18 mouse cellular contexts compared by ENCODE assay signal in genomic region chr19:20513181-20513580, GRCm38 (mm10).
"Had no signal": no experiment of that assay in that cellular context is flagged by ENCODE, and none has a peak within 500 bp of the region (broad histone marks: within the 10 kb centered on the region; RNA-seq: fewer than 3 reads in every experiment).

No protein-coding gene starts in this region.

- H3K4me2 ChIP-seq: liver, embryonic 13.5 days; lung, embryonic 15.5 days; midbrain, embryonic 12.5 days; midbrain, embryonic 15.5 days; neural tube, embryonic 12.5 days; neural tube, embryonic 15.5 days had no signal

- H3K4me3 ChIP-seq: left cerebral cortex, adult 2 months; liver, embryonic 13.5 days; lung, embryonic 15.5 days; midbrain, embryonic 12.5 days; midbrain, embryonic 15.5 days; neural tube, embryonic 12.5 days; neural tube, embryonic 15.5 days had no signal

- H3K4me1 ChIP-seq: liver, embryonic 13.5 days; midbrain, embryonic 12.5 days; midbrain, embryonic 15.5 days; neural tube, embryonic 12.5 days; neural tube, embryonic 15.5 days had no signal

- H3K27me3 ChIP-seq: liver, embryonic 13.5 days; lung, embryonic 15.5 days; midbrain, embryonic 12.5 days; midbrain, embryonic 15.5 days; neural tube, embryonic 12.5 days; neural tube, embryonic 15.5 days had no signal

- H3K27ac ChIP-seq: left cerebral cortex, adult 2 months; liver, embryonic 13.5 days; lung, embryonic 15.5 days; macrophage; midbrain, embryonic 12.5 days; midbrain, embryonic 15.5 days; neural tube, embryonic 12.5 days; neural tube, embryonic 15.5 days had no signal

- H3K9ac ChIP-seq: liver, embryonic 13.5 days; lung, embryonic 15.5 days; midbrain, embryonic 12.5 days; midbrain, embryonic 15.5 days; neural tube, embryonic 12.5 days; neural tube, embryonic 15.5 days had no signal

- DNase-seq: kidney, adult 18-20 months; kidney, adult 9 months; kidney, postnatal 14 days; kidney, postnatal 4 days; layer of hippocampus, postnatal 36 days; liver, embryonic 13.5 days; right cerebral cortex, adult 18-20 months; right cerebral cortex, postnatal 14 days; right cerebral cortex, postnatal 4 days; thymus, adult 18-20 months; thymus, postnatal 36 days had no signal

- ATAC-seq: midbrain, embryonic 15.5 days had no signal

- H3K36me3 ChIP-seq: liver, embryonic 13.5 days; lung, embryonic 15.5 days; midbrain, embryonic 12.5 days; midbrain, embryonic 15.5 days; neural tube, embryonic 12.5 days; neural tube, embryonic 15.5 days had no signal

- H3K9me3 ChIP-seq: liver, embryonic 13.5 days; lung, embryonic 15.5 days; midbrain, embryonic 12.5 days; midbrain, embryonic 15.5 days; neural tube, embryonic 12.5 days; neural tube, embryonic 15.5 days had no signal
